12 mouse cellular contexts compared by ENCODE assay signal in genomic region chr8:61295441-61295840, GRCm38 (mm10).
A peak's percentile ranks its signal among the peaks of the same experiment; 100 is the strongest.
DNase-seq lines count a peak whose midpoint lies in the region; ATAC-seq lines count a peak whose summit lies in the region.
"Had no signal": no experiment of that assay in that cellular context is flagged by ENCODE, and none has a peak within 500 bp of the region (broad histone marks: within the 10 kb centered on the region; RNA-seq: fewer than 3 reads in every experiment).

No protein-coding gene starts in this region.

- H3K9me3 ChIP-seq in heart, embryonic 10.5 days, result no peaks in the 10 kb centered on the region
- no peaks in the 10 kb centered on the region for H3K9me3 ChIP-seq in forebrain, embryonic 11.5 days (ENCODE audit: control insufficient read depth, low read length)
- H3K9me3 ChIP-seq in hindbrain, embryonic 15.5 days, result no peaks in the 10 kb centered on the region
- no peaks in the 10 kb centered on the region for H3K9me3 ChIP-seq in neural tube, embryonic 13.5 days
- H3K9me3 ChIP-seq: lung, embryonic 15.5 days had no signal

- H3K4me3 ChIP-seq in heart, embryonic 10.5 days, result no peak overlapping the region
- no peak overlapping the region for H3K4me3 ChIP-seq in forebrain, embryonic 11.5 days (ENCODE audit: low read depth, low read length)
- no peak overlapping the region for H3K4me3 ChIP-seq in hindbrain, embryonic 15.5 days
- no peak overlapping the region for H3K4me3 ChIP-seq in neural tube, embryonic 13.5 days
- H3K4me3 ChIP-seq: limb, embryonic 12.5 days; lung, embryonic 15.5 days had no signal

- peak; percentile 64 for DNase-seq in heart, adult 11 months
- no peak for DNase-seq in heart, embryonic 10.5 days (ENCODE audit: low spot score)
- no peak for DNase-seq in forebrain, embryonic 11.5 days (ENCODE audit: low spot score)
- no peak for DNase-seq in gastrocnemius, postnatal 4 days (ENCODE audit: low spot score in 2 of 2)
- DNase-seq in kidney, adult 9 months, result no peak
- no peak for DNase-seq in right cerebral cortex, adult 2 months (ENCODE audit: low spot score in 2 of 2)
- DNase-seq: cerebellum, adult 2 months; thymus, postnatal 14 days had no signal

- no peak overlapping the region for H3K4me2 ChIP-seq in forebrain, embryonic 11.5 days (ENCODE audit: low read depth, low read length, severe bottlenecking)
- H3K4me2 ChIP-seq in hindbrain, embryonic 15.5 days, result peak overlapping the region; percentile 42
- peak overlapping the region; percentile 32 for H3K4me2 ChIP-seq in neural tube, embryonic 13.5 days
- H3K4me2 ChIP-seq: limb, embryonic 12.5 days; lung, embryonic 15.5 days had no signal

- H3K27me3 ChIP-seq in heart, embryonic 10.5 days (ENCODE audit: insufficient read depth, poor library complexity, severe bottlenecking), result no peaks in the 10 kb centered on the region
- no peaks in the 10 kb centered on the region for H3K27me3 ChIP-seq in forebrain, embryonic 11.5 days (ENCODE audit: control insufficient read depth, insufficient read depth, low read length)
- H3K27me3 ChIP-seq in hindbrain, embryonic 15.5 days, result no peaks in the 10 kb centered on the region
- H3K27me3 ChIP-seq in neural tube, embryonic 13.5 days, result no peaks in the 10 kb centered on the region
- H3K27me3 ChIP-seq: limb, embryonic 12.5 days; lung, embryonic 15.5 days had no signal

- H3K4me1 ChIP-seq in heart, embryonic 10.5 days, result no peaks in the 10 kb centered on the region
- H3K4me1 ChIP-seq in forebrain, embryonic 11.5 days (replicated peaks; ENCODE audit: control insufficient read depth, insufficient read depth, low read length), result peaks cover 13% of the 10 kb centered on the region
- peaks cover 5% of the 10 kb centered on the region for H3K4me1 ChIP-seq in hindbrain, embryonic 15.5 days (replicated peaks)
- H3K4me1 ChIP-seq in neural tube, embryonic 13.5 days (replicated peaks), result peaks cover 22% of the 10 kb centered on the region

- no peak overlapping the region for H3K9ac ChIP-seq in forebrain, embryonic 11.5 days (ENCODE audit: low read length)
- H3K9ac ChIP-seq in hindbrain, embryonic 15.5 days, result no peak overlapping the region
- H3K9ac ChIP-seq in neural tube, embryonic 13.5 days, result peak overlapping the region; percentile 38; the same call in 1 of the 2 replicates
- H3K9ac ChIP-seq: limb, embryonic 12.5 days; lung, embryonic 15.5 days had no signal

- H3K27ac ChIP-seq in heart, embryonic 10.5 days, result no peak overlapping the region
- no peak overlapping the region; the same call in 1 of the 2 replicates for H3K27ac ChIP-seq in forebrain, embryonic 11.5 days (ENCODE audit: low read depth, low read length)
- H3K27ac ChIP-seq in hindbrain, embryonic 15.5 days (replicated peaks), result no peak overlapping the region
- H3K27ac ChIP-seq in neural tube, embryonic 13.5 days (replicated peaks), result no peak overlapping the region
- H3K27ac ChIP-seq: limb, embryonic 12.5 days; lung, embryonic 15.5 days had no signal

- no peaks in the 10 kb centered on the region for H3K36me3 ChIP-seq in heart, embryonic 10.5 days
- H3K36me3 ChIP-seq in forebrain, embryonic 11.5 days (ENCODE audit: control insufficient read depth, insufficient read depth, low read length), result no peaks in the 10 kb centered on the region
- H3K36me3 ChIP-seq in hindbrain, embryonic 15.5 days, result no peaks in the 10 kb centered on the region
- H3K36me3 ChIP-seq in neural tube, embryonic 13.5 days, result no peaks in the 10 kb centered on the region
- H3K36me3 ChIP-seq: limb, embryonic 12.5 days; lung, embryonic 15.5 days had no signal

- WGBS in heart, embryonic 10.5 days, result 76% methylated on average over 12 of the region's 12 CpGs
- 21% methylated on average over 12 of the region's 12 CpGs for WGBS in forebrain, embryonic 11.5 days
- WGBS in hindbrain, embryonic 15.5 days, result 13% methylated on average over 12 of the region's 12 CpGs
- 20% methylated on average over 12 of the region's 12 CpGs for WGBS in neural tube, embryonic 13.5 days

- ATAC-seq in forebrain, embryonic 11.5 days (replicated peaks; ENCODE audit: low FRiP score), result peak; percentile 84
- ATAC-seq in hindbrain, embryonic 15.5 days (ENCODE audit: low FRiP score, low read depth), result peak; percentile 83
- peak; percentile 85; the same call in 1 of the 2 replicates for ATAC-seq in neural tube, embryonic 13.5 days (ENCODE audit: low read depth)
